Mouse (Mus musculus) adrenal gland, postnatal 14 days (tissue): ENCODE measurements around the gene Slc33a1. TPM values are rescaled to one million over a fixed set of nuclear protein-coding genes. Genes with fewer than 3 reads are reported as not detected.

Experiments used
- DNase-seq: peaks from one replicate; pipeline ENCODE4 v3.0.0; 2021; ENCODE audit warnings: mixed read lengths
- long read RNA-seq, 2 experiments: library from polyadenylated mRNA; stranded (forward); transcript quantifications; one replicate each; pipeline ENCODE4 v2.0.0; 2021
- total RNA-seq: library from RNA; stranded (reverse); gene quantifications from 2 replicates; pipeline ENCODE4 v1.2.3, GENCODE M21; 2021

Slc33a1 gene
- total RNA-seq: 24.4 and 31.5 TPM in 2 replicates
- long read RNA-seq, experiment 1, transcript Slc33a1-201 (6 exons, 3,150 nt): major isoform, 38 of 45 reads
- long read RNA-seq, experiment 1, partial matches to known transcripts: 3 of 45 reads
- long read RNA-seq, experiment 1, other reads (novel, unspliced or antisense): 4 of 45 reads
- long read RNA-seq, experiment 2, transcript Slc33a1-201 (6 exons, 3,150 nt): major isoform, 21 of 28 reads
- long read RNA-seq, experiment 2, partial matches to known transcripts: 0 of 28 reads
- long read RNA-seq, experiment 2, other reads (novel, unspliced or antisense): 7 of 28 reads

DNA sequence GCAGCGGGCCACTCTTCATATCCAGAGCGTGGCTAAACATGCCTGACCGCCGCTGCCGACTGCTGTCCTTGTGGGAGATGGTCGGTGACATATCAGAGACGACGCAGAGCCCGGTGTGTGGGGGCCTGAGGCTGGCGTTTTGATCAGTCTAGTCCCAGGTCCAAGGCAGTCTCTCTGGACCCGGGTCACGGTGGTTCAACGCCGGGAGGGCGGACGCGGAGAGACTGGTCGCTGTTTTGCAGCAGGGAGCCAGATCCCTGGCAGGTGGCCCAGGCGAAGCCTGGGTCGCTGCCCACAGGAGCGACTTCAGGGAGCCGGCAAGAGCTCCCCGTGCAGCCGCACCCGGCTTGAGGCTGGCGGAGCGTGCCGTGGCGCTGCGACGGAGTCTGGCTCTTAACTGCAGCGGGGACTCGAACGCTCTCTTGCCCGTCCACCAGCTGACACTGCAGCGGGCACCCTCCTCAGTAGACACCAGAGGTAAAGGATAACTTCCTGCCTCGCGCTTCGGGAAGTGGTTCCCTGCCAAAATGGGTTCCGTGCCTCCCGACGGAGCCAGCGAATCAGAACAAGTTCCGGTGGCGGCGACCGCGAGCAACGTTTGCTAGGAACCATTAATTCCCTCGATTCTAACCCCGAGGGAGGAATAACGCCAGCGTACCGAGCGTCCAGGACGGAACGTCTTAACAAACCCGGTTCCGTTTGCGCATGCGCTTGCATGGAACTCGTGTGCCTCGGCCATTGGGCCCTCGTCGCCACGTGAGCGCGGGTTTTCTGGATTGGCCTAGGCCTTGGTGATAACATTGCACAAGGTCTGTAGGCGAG is at the start of gene Slc33a1:
TSS of gene Slc33a1 (minus strand) at position 669 of the 822 bp plus-strand sequence.
- DNase-seq: peak; percentile 100

DNA sequence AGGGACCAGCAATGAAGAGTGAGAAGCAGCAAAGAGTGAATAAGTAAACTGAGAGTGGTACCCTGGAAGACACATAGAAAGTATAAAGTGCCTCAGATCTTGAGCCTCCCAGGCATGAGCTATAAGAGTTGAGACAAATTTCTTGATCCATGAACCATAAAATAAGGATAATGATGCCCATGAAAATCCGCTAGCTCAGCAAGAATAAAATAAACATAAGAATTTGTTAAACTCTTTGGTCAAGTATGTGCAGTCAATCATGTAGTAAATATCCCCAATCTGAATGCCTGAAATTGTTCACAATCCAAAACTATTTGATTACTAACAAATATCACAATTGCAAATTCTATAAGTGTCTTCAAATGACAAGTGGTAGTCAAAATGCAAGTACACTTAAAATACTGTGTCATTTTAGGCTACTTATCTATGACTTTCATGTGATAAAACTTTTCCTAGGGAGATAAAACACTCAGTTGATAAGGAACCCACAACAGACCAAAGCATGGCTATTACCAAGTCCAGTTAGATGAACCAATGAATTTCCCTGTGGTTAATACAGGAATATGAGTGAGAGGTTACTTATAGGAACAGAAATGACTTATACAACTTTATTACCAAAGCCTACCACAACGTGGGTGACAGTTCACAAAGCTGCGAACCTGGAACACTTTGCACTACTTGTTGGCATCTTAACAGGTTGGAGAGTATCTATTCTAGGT is 24.3 kb upstream of the Slc33a1 start:
- no peak for DNase-seq

DNA sequence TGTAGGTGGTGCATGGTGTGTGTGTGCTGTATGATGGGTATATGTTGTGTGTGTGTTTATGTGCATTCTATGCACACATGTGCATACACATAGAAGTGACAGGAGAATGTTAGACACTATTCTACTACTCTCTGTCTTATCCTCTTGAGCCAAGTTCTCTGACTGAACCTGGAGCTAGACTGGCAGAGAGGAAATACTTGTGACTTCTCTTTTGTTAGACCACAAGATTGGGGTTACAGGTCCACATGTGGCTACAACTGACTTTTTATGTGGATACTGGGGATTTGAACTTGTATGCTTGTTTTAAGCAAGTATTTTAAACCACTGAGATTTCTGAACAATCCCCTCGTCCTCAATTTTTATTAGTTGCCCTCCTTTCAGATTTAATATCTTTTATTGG is 22.1 kb upstream of the Slc33a1 start:
- no peak for DNase-seq

DNA sequence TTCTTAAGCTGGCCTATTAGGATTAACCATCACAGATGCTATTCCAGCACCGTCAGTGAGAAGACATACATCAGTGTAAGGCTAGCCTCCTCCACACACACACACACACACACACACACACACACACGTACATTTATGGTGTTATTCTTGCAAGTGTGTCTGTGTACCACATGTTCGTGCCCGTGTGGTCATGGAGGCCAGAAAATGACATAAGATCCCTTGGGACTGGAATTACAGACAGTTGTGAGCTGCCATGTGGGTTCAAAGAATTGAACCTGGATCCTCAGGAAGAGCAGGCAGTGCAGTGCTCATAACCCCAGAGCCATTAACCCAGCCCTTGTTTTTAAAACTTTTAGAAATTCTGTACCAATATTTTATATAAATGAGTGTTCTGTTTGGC is 13.3 kb upstream of the Slc33a1 start:
- DNase-seq: no peak

DNA sequence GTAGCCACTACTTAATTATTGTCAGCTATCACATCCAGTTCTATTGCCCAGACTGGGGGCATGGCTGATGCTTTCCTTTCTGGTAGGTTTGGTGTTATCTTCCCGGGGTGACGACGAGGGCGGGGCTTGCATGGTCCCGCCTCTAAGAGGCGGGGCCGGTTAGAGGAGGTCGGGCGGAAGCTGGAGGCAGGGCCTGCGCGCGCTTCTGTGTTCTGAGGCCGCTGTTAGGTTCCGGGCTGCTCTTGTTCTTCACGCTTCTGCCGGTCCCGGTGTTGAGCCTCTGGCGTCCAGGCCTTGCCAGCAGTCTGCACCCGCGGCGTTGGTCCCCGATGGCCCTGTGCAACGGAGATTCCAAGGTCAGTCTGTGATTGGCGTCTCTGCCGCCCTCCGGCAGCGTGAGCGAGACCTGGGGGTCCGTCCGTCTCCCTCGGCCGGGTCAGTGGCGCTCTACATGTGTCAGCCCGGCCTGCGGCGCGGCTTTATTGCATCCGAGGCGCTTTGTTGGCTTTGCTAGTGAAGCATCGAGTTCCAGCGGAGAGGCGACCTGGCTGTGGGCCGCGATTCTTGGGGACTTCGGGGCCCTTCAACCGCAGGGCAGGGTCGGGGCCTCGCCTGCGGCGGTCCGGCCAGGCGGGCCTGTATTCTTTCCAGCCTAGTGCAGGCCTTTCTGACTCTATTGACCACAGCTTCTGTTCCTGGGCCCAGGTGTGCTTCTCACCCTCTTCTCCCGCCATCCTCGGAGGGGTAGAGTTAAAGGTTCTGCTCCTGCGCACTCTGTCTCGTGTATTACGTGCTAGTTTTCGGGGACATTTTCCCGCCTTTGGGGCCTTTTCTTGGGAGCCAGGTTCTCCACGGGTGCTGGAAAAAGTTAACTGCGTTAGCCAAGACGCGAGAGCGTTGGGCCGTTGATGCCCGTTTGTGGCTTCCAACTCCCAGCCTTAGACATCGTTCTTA is 11.7 kb upstream of the Slc33a1 start, which contains the start of gene Gmps:
TSS of gene Gmps (plus strand) at position 152 of the 954 bp plus-strand sequence.
- peak; percentile 96 for DNase-seq

DNA sequence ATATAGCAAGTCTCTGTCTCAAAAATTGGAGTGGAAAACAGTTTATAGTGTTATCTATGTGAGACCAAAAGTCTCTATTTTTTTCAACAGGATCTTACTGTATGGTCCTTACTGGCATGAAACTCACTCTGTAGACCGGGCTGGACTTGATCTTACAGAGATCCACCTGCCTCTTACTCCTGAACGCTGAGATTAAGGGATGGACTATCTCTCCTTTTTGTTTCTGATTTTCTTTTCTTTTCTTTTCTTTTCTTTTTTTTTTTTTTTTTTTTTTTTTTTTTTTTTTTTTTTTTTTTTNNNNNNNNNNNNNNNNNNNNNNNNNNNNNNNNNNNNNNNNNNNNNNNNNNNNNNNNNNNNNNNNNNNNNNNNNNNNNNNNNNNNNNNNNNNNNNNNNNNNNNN is 1.4 kb upstream of the Slc33a1 start:
- DNase-seq: no peak

DNA sequence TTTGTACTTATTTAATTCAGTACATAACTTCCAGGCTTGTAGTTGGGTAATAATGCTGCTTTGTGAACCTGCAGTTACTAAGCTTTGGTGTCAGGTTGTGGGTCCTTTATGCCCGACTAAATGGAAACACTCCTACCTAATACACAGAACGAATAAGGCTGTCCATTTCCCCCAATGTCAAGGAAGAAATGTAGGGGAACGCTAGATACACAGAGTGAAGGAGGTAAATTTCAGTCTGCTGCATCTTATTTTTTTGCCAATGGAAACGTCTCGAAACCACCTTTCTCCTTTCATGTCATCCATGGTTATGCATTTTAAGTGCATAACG is 318 bp upstream of the Slc33a1 start:
- no peak for DNase-seq

DNA sequence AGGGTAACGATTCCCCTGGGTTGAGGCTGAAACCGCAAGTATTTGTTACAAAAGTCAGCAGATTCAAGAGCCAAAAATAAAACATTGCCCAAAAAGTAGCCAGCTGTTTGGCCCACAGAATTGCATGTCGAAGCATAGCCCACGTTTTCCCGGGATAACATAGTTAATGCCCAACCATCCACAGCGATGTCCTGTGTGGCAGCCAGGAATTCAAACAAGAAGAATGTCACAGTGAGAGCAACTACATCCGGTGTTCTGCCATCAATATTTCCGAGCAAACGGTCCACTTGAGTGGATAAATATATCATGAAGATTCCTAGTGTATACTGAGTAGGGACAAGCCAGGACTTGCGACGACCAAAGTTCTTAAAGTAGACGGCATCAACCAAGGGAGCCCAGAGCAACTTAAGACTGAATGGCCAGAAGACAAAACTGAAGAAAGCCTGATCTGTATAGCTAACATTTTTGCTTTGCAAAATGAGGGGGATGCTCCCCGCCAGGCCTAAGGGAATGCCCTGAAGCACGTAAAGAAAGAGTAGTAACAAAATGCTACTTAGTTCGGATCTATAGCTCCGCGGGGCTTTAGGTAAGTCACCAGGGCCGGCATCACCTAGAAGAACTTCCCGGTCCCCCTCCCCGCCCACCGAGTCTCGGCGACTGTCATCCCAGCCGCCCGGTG is 1.0 kb downstream of the Slc33a1 start:
- peak; percentile 10 for DNase-seq

DNA sequence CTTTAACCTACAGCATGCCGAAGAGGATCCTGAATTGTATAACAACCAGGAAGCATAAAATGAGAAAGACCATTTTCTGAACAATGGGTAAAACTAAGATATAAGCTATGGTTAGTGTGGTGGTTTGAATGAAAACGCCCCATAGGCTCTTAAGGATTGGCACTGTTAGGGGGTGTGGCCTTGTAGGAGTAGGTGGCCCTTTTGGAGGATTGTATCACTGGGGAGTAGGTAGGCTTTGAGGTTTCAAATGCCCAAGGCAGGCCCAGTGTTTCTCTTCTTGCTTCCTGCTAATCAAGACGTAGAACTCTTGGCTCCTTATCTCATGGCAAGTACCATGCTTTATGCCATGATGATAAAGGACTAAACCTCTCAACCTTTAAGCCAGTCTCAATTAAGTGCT is 14.7 kb downstream of the Slc33a1 start:
- DNase-seq: no peak

DNA sequence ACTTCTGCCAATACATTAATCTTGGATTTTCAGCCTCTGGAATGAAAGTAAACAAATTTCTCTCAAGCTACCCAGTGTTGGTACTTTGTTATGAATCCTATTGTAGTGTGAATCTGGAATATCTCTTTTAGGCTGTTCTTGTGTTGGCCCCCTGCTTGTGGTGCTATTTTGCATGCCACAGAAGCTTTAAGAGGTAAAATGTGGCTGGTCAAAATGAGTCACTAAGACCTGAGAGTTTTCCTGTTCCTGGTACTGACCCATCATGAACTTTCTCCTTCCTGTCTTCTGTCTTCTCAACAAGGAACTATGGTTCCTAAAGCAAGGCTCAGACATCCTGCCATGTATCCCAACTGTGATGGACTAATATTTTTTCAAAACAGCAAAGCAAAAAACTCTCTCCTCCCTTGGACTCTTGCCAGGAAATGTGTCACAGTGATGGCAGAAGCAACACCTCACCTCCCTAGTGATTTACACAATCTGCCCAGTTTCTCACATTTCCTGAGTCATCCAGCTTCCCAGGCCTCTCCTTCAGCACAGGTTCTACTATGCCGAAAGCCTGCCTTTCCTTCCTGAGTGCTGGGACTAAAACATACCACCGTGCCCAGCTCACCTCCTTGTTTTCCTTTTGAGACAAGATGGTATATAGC is 23.2 kb downstream of the Slc33a1 start:
- DNase-seq: peak; percentile 21

DNA sequence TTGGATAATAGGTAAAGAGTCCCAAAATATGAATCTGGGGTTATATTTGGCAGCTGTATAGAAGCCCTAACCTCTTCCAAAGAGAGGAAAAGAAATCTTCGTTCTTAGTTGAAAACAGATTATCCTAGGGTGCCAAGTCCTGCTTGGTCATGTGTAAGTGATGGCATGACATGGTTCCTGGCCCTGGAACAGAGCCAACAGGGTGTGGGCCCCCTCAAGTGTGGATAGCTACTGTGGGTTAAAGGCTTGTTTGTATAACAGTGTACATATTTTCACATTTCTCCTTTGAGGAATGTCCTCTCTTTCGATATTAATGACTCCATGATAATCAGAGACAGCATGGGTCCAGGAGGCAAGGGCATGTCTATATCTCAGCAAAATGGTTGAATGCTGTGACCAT is 25.6 kb downstream of the Slc33a1 start:
- DNase-seq: no peak

DNA sequence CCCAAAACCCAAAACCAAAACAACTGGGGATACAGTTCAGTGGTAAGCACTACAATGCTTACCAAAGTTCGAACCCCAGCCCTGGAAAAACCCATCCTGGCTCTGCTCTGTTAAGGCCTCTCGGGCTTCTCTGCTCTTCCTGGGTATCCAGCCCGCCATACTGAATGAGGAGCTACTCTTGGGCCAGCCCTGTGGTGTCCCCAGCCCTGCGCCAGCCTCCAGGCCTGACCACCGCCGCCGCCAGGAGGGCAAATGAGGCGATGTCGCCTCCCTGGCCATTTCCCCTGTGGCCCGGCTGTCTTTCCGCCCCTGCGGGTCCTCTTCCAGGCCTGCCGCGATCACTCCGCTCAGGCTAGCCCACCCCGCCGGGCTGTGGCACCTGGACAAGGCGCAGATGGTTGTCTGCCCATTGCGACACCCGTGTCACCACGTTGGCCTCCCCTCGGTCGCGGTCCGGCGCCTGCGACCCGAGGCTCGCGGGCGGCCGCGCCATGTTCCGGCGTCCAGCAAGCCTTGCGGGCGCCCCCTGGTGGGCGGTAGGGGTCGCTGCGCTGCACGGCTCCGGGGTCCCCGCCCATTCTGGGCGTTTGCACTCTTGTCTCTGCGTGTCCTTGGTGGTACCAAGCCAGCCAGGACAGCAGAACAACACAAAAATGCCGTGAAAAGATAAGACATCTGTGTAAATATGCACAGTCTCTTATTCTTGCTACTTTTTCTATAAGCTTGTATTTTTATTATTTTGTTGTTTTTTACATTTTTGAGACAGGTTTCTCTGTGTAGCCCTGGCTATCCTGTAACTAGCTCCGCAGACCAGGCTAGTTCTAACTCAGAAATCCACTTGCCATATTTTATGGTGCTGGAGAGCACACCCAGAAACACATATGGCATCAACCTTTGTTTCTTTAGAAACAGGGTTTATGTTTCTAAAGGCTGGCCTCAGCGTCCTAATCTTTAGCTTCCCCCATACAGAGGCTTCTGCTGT is 35.4 kb downstream of the Slc33a1 start, which contains the start of gene E130311K13Rik:
TSS of gene E130311K13Rik (minus strand) at position 595 of the 982 bp plus-strand sequence.
- peak; percentile 96 for DNase-seq

DNA sequence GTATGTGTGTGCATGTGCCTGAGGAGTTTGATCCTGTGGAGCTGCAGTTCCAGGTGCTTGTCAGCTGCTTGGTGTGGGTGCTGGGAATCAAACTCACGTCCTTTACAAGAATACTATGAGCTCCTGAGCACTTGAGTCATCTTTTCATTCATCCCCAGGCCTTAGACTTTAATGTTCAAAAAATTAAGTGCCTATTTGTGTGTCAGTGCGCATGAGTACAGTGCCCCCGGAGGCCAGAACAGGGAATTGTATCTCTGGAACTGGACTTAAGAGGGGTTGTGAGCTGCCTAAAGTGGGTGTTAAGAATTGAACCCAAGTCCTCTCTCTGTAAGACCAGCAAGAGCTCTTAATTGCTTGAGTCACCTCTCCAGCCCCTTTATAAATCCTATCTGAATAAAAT is 44.9 kb downstream of the Slc33a1 start:
- DNase-seq: peak; percentile 40

DNA sequence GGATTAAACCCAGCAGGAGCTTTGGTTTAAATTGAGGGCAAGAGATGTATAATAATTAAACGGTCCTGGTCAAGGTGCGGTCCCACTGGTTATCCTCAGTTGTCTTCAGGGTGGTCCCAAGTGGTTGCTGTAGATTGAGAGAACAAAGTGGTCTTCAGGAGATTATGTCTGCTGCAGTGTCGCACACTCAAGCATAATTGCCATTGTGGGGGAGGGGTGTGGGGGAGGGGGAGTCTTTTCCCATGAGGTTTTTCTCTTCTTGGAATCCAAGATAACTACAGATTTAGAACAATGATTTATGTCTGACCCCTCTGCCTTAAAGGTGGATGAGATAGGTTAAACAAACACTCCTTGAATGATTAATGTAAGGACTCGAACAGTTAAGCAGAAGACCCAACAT is 54.3 kb downstream of the Slc33a1 start:
- no peak for DNase-seq

DNA sequence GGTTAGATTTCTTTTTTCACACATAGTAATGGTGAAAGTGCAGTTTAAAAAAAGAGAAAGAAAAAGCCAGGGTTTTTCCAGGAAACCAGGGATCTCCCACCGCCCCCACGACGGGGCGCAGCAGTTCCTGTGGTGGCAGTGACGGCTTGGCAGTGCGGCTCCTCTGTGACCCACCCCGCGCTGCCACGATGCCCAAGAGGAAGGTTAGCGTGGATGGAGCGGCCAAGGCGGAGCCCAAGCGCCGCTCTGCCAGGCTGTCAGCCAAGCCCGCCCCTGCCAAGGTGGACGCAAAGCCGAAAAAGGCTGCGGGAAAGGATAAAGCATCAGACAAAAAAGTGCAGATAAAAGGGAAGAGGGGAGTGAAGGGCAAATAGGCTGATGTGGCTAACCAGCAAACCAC is 59.3 kb downstream of the Slc33a1 start:
- peak; percentile 27 for DNase-seq

DNA sequence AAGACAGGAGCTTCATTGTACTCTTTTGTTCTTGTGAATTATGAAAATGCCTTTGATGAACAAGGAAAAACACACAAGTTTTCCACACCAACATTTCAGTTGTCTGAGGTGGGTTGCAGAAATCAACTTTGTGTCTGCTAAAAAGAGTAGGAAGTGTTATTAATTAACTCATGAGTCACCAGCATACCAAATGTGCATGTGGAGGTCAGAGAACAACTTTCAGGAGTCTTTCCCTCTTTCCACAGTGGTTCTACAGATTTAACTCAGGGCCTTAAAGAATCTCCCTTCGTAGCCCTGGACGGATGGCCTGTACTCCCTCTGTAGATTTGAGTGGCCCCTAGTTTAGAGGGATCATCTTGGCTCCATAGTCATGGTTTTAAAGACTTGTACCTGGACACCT is 60.4 kb downstream of the Slc33a1 start:
- no peak for DNase-seq

DNA sequence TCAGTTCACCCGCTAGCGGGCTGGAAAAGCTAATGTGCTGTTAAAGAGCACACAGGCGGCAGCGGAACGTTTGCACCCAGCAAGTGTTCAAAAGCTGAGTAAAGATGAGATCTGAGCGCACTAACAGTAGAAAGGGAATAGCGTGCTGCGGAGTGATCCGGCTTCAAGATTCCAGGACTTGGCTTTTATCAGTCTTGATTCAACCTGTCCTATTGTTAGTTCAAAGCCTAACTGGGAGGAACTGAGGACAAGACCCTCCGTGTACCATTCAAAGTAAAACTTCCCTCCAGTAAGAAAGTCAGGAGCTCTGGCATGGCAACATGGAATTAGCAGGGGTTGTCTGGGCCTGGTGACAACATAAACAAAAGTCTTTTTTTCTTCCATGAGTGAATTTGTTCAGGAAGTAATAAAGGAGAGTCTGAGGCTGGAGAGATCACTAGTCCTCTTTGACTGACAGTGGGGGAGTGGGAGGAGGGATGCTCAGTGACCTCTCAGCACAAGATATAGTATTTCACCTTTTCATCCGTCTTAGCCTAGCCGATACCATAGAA is 64.5 kb downstream of the Slc33a1 start:
- DNase-seq: no peak

DNA sequence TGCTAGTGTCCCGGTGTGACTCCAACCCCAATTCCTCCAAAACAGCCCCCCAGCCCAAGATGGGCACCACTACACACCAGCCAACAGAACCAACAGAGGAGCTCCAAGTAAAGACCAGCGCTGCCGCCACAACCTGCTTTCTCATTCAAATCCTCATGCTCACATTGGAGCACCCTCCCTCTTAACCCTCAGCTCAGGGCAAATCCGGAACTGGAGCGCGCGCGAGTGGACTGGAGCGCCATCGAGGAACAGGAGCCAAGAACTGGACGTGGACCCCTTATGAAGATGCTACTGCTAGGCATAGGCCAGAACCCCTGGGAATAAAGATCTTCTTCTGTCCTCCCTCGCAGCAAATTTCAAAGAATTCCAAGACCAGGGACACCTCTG is 65.3 kb downstream of the Slc33a1 start, which contains the start of gene Plch1:
TSS of gene Plch1 (minus strand) at position 164 of the 387 bp plus-strand sequence.
- DNase-seq: peak; percentile 72
